Mouse (Mus musculus): ENCODE measurements around the gene Iyd.

DNA sequence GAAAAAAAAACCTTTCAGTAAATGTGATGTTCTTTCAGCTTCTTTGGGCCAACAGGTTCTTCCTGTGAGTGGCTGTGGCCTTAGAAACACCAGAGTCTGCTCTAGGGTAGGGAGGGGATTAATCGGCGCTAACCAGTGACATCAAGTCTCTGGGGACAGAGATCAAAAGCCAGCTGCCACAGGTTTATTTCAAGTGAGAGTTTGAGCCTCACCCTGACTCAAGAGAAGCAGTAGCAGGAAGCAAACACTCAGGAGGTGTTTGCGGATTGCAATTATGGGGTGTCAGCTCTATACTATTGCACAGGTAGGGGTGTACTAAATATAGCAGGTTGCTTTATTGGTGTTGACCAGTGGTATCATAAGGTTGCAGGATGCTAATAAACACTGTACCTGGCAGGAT lies 29.6 kb upstream of the Iyd start:
- no peak for TF ChIP-seq CTCF (IDR thresholded peaks at IDR 0.05; ENCODE audit: low read depth, low read length)
- TF ChIP-seq POLR2A (IDR thresholded peaks at IDR 0.05; ENCODE audit: borderline replicate concordance, low read depth, low read length), result no peak
